Mouse (Mus musculus): Measurements from ENCODE around the gene Pecam1. TPM values are rescaled to one million over a fixed set of nuclear protein-coding genes. Genes with fewer than 3 reads are reported as not detected.

Pecam1 gene
- polyA plus RNA-seq, 1 experiment: not detected

GRCm38 (mm10) chr11:106692890-106693289, 57.5 kb downstream of the Pecam1 start:
- no peak for TF ChIP-seq GATA1 (IDR thresholded peaks at IDR 0.05; ENCODE audit: low read length)

GRCm38 (mm10) chr11:106688375-106688774, 62.1 kb downstream of the Pecam1 start:
- TF ChIP-seq GATA1 (IDR thresholded peaks at IDR 0.05; ENCODE audit: low read length): no peak

- no peak for TF ChIP-seq GATA1 (IDR thresholded peaks at IDR 0.05; ENCODE audit: low read length)
These were observed 63.1 kb downstream of the Pecam1 start for GRCm38 (mm10) chr11:106687293-106687692.

GRCm38 (mm10) chr11:106684027-106684426, 66.4 kb downstream of the Pecam1 start:
- no peak for TF ChIP-seq GATA1 (IDR thresholded peaks at IDR 0.05; ENCODE audit: low read length)

GRCm38 (mm10) chr11:106683345-106683744, 67.1 kb downstream of the Pecam1 start:
- TF ChIP-seq GATA1 (IDR thresholded peaks at IDR 0.05; ENCODE audit: low read length): no peak

GRCm38 (mm10) chr11:106681138-106681537, 69.3 kb downstream of the Pecam1 start:
- no peak for TF ChIP-seq GATA1 (IDR thresholded peaks at IDR 0.05; ENCODE audit: low read length)

- TF ChIP-seq GATA1 (IDR thresholded peaks at IDR 0.05; ENCODE audit: low read length): no peak
These were observed 70.6 kb downstream of the Pecam1 start for GRCm38 (mm10) chr11:106679874-106680273.

- TF ChIP-seq GATA1 (IDR thresholded peaks at IDR 0.05; ENCODE audit: low read length): no peak
These were observed 72.4 kb downstream of the Pecam1 start for GRCm38 (mm10) chr11:106677910-106678591.

GRCm38 (mm10) chr11:106677331-106677730, 73.1 kb downstream of the Pecam1 start:
- no peak for TF ChIP-seq GATA1 (IDR thresholded peaks at IDR 0.05; ENCODE audit: low read length)

- TF ChIP-seq GATA1 (IDR thresholded peaks at IDR 0.05; ENCODE audit: low read length): no peak
These were observed 74.6 kb downstream of the Pecam1 start for GRCm38 (mm10) chr11:106675875-106676274.

- no peak for TF ChIP-seq GATA1 (IDR thresholded peaks at IDR 0.05; ENCODE audit: low read length)
These were observed 75.2 kb downstream of the Pecam1 start for GRCm38 (mm10) chr11:106675201-106675726.

GRCm38 (mm10) chr11:106674612-106675153, 75.7 kb downstream of the Pecam1 start:
- no peak for TF ChIP-seq GATA1 (IDR thresholded peaks at IDR 0.05; ENCODE audit: low read length)

- TF ChIP-seq GATA1 (IDR thresholded peaks at IDR 0.05; ENCODE audit: low read length): no peak
These were observed 76.5 kb downstream of the Pecam1 start for GRCm38 (mm10) chr11:106673727-106674611.

GRCm38 (mm10) chr11:106672919-106673505, 77.4 kb downstream of the Pecam1 start:
- no peak for TF ChIP-seq GATA1 (IDR thresholded peaks at IDR 0.05; ENCODE audit: low read length)

- TF ChIP-seq GATA1 (IDR thresholded peaks at IDR 0.05; ENCODE audit: low read length): no peak
These were observed 78.6 kb downstream of the Pecam1 start for GRCm38 (mm10) chr11:106671801-106672200.
